Mouse (Mus musculus) E14TG2a.4 (cell line): ENCODE data around the gene Sh3bp5.

Experiments
- CTCF ChIP-seq: conservative IDR thresholded peaks from 2 replicates; pipeline ENCODE4 v1.5.1; 2014; ENCODE audit warnings: low read length
- NANOG ChIP-seq: IDR thresholded peaks from 2 replicates; pipeline ENCODE4 v1.6.1; 2014; ENCODE audit warnings: borderline replicate concordance, low read length, mixed read lengths
- POU5F1 ChIP-seq: IDR thresholded peaks from 2 replicates; pipeline ENCODE4 v1.6.1; 2014; ENCODE audit warnings: low read length, borderline replicate concordance

DNA sequence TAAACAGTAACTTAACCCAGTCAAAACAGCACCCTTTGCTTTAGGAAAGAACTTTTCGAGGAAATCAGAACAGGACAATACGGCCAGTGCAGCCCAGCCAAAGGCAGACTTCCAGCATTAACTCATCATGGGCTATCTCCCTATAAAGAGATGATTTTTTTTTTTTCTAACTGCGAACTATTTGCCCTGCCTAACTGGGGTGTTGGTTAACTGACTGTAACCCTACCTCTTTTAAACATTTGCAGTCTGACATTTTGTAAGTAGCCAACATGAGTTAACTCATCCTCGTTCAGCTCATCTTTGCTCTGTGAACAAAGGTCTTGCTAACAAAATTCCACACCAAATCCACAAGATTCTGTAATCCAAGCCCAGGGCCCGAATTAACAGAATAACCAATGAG is 1.5 kb downstream of the Sh3bp5 start:
- TF ChIP-seq CTCF (no peak), POU5F1 (no peak), NANOG (no peak)
